Mouse (Mus musculus): ENCODE data around the gene Klf13.

The Klf13 gene

DNA sequence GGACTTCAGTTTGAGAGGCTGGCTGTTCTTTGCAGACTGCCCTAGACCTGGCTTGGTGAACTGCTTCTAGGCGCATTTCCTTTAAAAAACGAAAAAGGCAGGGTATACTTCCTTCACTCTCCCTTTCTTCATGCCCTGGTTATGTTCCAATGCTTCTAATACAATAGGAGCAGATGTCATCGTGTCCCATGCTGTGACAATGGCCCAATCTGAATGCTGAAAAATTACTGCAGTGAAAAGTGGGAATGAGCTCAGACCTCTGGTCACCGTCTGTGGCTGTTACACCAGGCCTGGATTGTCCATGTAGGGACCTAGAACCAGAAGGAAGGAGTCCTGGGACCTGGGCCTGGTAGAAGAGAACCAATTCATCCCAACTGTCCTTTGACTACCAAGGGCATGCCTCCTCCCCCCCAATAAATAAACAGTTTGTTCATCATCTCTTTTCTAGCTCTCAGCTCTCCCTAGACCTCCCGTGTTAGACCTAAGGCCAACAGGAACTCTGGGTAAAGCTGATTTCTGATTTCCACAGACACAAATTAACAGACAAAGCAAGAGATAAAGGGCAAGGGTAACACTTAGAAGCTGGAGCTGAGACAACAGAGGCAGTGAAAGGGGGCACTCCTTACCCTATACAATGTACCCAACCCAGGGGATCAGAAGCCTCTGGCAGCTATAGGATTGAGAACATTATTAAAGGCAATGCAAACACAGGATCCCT is 30.8 kb downstream of the Klf13 start:
- DNase-seq (ENCODE audit: low spot score) = no peak

DNA sequence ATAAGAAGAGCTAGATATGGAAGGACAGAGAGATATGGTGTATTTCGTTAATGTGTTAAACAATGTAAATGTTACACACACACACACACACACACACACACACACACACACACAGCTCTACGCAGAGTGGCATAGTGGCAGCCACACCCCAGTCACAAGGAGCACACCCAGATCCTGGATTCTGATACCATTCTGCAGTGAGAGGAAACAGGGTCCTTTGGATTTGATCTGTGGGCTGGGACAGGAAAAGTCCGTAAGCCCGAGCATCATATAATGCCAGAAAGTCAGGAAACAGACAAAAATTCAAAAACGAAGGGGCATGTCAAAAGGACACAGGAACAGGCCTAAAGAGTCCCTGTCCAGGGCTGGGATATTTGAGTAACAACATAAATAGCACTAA is 33.1 kb downstream of the Klf13 start:
- DNase-seq (ENCODE audit: low spot score) = no peak

DNA sequence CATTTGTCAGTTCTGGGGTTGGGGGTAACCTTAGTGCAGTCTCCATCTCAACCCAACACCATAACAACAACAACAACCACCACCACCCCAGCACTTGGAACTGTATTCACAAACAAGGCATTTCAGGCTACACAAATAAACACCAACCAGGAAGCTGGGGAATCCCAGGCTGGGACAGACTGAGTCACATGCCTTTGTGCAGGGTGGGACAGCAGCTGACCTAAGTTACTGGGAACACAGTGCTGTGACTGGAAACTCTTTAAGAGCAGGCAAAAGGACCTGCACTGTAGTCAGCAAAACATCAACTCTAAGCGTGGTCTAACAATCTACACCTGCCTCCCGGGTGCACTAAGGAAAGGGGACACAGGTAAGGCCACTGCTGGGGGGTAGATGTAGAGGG is 33.5 kb downstream of the Klf13 start:
- no peak for DNase-seq (ENCODE audit: low spot score)

DNA sequence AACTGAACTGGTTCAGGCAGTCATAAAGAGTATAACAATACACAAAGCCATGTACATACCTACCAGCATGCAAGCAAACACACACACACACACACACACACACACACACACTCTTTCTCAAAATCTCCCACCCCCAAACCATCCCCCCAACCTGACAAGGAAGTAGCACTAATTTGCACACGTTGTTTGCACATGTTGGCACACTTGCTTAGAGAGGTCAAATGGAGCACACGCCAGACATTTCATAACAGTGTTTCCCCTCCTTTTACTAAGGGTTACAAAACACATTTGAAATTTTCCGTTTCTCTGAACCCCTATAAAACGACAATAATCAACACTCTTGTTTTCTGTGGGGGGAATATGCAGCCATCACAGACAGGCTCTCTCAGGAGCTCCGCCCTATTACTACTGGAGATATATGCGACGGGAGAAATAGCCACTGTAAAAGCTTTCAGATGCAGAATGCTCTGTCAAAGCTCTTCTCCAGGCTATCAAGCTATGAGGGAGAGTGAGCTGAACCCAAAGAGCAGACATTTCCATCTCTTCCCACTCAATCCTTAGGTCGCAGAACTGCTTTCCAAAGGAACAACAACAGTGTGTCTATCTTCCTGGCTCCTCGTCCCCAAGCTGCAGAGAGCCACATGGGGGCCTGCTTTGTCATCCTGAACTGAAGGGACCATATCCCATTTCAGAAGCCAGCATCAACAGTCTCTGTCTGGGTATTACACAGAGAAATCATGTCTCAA is 34.9 kb downstream of the Klf13 start:
- DNase-seq (ENCODE audit: low spot score) = no peak

DNA sequence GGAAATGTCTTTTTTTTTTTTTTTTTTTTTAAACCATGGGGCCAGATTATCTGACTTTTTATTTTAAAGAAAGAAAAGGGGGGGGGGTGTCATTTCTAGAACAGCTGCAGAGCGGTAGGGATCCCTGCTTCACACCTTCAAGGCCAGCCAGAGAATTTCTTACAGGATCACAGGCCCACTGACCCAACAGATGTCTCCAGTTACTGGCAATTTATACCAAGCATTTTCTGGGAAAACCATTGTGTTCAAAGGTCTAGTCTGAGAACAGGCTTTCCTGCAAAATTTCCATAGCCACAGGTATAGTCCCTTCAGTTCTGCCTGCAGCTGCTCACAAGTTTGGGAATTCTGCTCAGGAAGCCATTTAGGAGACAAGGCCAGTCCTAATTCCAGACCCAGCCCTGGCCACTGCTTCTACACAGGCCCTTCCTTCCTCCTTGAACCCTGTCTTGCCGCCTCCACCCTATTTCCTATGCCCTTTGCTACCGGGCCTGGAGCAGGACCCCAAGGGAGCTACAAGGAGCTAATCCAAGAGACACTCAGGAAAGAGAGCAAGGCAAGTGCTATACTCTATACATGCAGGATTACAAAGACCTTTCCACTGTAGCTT is 36.0 kb downstream of the Klf13 start:
- DNase-seq (ENCODE audit: low spot score) = no peak

DNA sequence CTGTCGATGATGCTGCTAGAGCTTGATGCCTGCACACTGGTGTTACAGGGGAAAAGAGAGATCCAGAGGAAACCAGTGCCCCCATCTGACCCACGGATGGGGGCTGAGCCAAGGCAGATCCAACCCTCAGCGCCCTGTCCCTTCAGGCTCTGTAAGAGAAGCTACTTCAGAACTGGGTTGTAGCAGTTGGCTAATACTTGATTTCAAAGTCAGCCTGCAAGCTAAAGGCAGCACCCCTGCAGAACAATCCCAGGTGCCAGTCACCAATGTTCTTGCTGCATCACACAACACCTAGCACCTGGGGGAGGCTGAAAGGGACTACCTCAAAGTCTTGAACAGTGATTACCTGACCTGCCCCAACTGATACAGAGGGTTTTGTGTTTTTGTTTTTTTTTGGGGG is 36.8 kb downstream of the Klf13 start:
- DNase-seq (ENCODE audit: low spot score) = no peak

DNA sequence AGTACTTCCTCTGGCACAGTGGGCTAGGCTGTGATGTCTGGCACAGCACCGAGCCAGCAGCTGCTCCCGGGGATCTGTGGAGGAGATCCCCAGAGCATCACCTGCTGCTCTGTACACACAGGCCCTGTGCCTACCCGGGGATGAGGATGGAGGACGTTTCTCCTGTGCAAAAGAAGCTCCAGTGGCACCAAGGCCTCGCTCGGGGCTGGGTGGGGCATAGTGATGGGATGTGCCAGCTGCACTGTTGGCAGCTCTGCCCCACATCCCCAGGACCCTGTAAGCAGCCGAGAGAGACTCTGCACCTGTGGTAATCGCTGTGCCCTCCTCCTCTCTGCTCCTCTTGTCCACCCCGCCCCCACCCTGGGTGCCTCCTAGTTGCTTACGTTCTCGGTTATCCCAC is 37.4 kb downstream of the Klf13 start:
- no peak for DNase-seq (ENCODE audit: low spot score)

DNA sequence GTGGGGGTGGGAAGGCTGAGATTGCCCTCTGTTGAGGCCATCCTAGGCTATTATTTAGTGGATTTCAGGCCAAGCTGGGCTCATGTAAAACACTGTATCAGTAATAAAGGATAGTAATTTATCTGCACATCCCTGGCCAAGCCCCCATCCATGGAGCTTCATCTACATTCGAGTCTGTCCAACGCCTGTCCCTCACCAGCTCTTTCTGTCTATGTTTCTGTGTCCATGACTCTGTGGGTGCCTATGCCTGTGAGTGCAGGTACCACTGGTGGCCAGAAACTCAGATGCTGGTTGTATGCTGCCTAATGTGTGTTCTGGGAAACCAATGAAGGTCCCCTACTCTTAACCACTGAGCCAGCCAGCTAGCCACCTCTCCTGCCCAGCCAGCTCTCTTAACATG is 38.3 kb downstream of the Klf13 start:
- no peak for DNase-seq (ENCODE audit: low spot score)

DNA sequence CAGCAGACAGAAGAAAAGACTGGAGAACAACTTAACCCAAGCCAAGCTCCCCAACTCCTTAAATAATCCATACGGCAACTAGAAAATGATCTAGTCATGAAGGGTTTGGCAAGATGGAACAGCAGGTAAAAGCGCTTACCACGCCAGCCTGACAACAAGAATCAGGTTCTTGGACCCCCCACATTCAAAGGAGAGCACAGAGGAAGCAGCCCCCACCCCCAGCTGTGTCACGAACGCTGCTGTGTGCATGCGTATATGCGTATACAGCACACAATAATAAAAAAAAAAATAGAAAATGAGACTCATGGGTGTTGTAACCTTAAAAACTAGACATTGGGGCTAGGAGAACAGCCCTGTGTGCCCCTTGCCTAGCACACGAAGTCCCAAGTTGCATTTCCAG is 38.8 kb downstream of the Klf13 start:
- no peak for DNase-seq (ENCODE audit: low spot score)

DNA sequence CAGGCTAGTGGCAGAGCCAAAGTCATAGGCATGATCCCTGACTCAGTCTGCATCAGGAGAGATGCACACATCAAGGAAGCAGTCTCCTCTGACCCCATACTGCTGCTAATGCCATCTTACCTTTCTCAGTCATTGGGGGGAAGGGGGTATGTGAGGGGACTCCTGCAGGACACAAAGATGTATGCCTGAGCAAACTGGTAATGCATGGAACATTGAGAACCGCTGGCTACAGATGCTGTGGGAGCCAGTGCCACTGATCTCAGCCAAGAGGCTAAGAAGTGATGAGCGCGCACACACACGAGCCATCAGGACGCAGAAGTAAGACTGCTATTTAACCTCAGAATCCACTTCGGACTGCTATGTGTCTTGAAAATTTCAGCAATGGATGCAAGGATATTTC is 40.5 kb downstream of the Klf13 start:
- no peak for DNase-seq (ENCODE audit: low spot score)

DNA sequence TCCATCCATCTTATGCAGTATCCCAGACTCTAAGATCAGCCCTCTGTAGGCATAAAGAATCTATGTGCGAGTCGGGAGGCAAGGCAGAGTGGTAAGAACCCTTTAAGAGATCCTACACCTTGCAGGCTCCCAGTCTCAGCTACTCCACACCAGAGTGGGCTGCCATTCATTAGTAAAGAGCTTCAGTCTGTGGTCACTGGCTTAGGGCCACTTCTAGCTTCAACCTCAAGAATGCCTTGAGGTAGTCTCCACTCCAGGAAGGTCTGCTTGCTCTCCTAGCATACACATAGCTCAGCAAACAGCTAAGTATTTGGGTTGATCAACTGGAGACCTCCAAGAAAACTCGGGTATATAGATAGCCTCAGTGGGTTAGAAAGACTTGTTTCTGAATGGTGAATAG is 41.1 kb downstream of the Klf13 start:
- DNase-seq (ENCODE audit: low spot score) = no peak

DNA sequence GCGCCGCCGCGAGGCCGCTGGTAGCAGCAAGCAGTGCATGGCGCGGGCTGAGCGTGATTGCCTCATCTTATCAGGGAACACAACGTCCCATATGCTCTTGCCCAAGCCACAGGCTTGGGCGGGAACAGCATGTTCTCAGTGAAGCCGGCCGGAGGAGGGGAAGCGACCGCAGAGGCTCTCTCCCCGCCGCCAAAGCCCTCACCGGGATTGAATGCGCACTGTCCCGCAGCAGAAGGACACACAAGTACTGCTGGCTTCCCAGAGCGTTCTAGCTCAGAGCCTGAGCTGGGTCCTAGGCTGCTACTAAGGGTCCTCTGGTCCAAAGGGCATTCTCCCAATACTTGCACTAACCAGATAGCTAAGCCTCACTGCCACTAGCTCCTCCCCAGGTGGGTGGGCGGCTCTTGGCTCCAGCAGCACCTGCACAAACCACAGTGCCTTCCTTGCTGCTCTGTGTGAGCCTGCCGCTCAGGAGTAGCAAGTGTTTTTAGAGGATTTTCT is 41.7 kb downstream of the Klf13 start:
- peak; percentile 82 for DNase-seq (ENCODE audit: low spot score)

DNA sequence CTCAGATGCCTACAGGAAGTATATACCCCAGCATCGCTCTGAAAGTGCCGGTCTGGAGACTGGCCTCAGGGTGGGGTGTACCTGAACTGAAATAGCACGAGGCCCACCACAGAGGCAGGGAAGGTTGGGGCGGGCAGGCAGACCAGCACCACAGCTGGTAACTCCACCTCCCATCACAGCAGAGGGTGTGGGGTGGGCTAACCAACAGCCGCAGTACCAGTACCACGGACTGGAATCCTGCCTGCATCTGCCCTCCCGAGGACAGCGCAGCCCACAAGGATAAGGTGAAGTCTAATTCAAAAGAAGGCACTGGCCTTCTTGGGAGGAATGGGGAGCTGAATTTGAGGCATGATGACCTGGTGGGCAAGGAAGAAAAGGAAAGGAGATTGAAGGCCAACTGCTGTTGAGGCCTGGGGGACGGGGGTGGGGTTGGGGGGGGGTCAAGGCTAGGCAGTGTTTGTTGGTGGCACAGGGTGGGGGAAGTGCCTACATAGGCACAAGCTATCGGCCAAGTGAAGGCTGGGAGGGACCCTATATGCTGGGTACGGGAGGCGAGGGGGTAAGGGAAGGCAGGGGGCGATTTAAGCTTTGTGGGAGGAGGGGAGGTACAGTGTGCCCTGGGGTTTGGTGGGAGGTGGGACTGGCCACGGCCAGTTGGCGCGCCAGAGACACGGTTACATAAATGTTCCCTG is 42.3 kb downstream of the Klf13 start:
- DNase-seq (ENCODE audit: low spot score) = no peak

DNA sequence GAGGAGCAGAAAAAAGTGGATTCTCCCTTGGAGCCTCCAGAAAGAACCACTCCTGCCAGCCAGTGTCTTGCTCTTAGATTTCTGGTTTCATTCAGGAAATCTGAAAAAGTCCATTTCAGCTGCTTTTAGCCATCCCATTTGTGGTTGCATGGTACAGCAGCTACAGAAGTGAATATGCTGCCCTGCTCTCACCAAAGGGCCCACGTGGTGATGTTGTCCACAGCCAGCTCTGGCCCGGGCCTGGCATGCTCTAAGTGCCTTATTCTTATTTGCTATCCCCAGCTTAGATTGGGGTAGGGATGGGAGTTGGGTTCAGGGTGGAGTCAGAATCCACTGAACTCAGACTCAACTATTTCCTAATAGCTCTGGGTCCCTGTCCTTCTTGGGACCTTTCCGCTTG is 43.5 kb downstream of the Klf13 start:
- DNase-seq (ENCODE audit: low spot score) = no peak

DNA sequence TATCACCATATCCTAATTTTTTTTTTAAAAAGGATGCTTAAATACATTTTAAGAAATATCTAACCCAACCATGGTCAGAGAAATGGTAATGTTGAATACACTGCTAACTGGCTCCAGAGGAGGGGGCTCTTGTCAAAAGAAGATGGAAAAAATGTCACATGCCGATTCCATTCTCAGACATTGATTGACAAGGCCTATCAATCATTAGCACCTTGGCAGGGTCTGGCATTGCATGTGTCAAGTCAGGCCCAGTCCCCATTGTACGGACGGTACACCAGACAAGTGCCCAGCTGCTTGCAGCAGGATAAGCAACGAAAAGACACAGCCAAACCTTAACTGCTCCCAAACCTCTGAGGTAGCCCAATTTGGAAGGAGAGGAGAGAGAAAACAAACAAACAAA is 44.1 kb downstream of the Klf13 start:
- DNase-seq (ENCODE audit: low spot score) = no peak

DNA sequence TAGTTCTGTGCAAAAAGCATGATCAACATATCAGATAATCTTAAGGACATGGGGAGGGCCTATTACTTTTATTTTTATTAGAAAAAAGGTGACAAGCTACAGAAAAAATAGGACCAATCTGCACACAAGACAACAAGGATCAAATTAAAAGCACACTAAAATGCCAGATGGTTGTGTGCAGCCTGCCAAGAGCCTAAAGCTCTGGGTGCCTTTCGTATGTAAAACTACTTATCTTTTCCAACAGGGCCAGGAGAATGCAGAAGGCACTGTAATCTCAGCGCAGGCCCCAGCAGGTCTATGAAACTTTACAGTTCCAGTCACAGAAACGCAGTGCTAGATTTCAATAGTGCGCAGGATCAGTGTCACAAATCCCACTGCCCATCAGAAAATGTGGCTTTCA is 45.0 kb downstream of the Klf13 start:
- no peak for DNase-seq (ENCODE audit: low spot score)

DNA sequence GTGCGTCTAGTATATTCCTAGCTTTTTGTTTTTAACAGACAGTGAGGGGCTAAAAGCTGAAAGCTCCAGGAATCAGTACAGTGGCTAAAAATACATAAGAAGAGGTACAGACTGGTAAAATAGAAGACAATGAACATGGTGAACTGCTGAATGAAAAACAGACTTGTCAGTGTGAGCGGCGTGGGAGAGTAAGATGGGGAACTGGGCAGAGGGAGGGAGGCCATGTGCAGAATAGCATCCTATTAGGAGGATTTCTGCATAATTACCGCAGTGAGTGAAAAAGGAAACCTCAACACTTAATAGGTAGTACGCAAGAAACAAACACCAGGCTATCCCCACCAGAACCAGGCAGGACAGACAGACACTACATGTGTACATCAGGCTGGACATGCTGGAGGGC is 45.5 kb downstream of the Klf13 start:
- DNase-seq (ENCODE audit: low spot score) = no peak

DNA sequence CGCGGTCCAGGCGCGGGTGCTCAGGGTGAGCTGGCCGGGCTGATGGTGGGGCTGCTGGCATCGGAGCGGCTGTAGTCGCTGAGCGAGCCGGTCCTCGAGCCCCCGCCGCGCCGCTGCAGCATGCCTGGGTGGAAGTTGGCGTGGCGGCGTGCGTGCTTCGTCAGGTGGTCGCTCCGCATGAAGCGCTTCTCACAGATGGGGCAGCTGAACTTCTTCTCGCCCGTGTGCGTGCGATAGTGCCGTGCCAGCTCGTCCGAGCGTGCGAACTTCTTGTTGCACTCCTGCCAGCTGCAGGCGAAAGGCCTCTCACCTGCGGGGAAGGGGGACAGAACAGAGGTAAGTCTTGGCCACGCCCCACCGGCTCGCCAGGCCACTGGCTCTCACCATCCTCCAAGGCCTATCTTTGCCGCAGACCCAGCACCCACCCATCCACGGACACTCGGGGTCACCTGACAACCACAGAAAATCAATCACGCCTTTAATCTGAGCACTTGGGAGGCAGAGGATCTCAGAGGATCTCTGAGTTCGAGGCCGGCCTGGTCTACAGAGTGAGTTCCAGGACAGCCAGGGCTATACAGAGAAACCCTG is 47.1 kb downstream of the Klf13 start:
- no peak for DNase-seq (ENCODE audit: low spot score)

DNA sequence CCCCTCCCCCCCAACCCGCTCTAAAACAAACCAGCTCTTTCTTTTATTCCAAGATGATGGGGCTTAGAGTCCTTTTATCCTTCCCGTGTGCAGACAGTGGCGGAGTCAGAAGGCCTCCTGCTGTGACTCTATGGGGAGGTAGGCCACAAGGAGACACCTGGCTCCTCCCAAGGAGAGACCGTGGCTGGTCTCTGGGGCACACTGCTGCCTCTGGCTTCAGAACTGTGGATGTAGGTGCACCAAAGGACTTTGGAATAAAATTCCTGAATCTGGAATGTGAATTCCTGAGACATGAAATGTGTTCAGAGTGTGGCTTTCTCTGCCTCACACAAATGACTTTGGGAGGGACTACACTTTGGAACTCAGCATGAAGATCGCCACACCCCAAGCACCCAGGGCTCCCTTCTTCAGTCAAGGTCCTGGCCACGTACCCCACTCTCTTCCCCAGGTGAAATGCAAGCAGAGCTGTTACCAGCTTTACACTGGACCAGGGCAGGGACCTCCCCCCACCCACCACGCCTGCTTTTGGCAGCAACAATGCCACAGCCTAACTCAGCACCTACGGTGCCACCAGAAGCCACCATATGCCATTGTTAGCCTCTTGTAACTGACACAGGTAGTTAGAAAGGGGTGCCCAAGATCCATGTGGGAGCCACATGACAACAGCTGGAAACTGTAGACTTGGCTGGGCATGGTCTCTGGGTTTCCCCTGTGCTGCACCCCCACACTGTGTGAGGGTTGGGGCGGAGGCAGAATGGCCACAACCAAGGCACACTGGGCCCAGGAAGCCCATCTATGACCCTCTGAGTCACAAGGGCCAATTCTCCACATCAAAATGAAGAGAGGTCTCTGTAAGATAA is 49.4 kb downstream of the Klf13 start:
- no peak for DNase-seq (ENCODE audit: low spot score)

DNA sequence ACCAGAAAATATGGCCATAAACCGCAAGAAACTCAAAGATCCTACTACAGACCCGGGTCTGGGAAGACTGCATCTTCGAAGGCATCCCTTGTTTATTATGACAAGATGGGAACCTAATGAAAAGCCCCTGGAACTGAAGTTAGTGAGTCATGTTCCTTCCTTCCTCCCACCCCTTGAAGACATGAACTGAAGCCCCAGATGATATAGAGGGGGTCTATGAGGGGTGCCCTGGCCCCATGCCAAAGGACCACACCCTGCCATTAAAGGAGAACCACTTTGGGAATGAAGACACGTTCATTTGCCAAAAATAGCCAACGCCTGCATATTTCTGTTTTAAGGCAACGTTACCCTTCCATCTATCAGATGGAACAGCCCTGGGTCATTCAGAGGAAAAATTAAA is 50.0 kb downstream of the Klf13 start:
- DNase-seq (ENCODE audit: low spot score) = no peak

DNA sequence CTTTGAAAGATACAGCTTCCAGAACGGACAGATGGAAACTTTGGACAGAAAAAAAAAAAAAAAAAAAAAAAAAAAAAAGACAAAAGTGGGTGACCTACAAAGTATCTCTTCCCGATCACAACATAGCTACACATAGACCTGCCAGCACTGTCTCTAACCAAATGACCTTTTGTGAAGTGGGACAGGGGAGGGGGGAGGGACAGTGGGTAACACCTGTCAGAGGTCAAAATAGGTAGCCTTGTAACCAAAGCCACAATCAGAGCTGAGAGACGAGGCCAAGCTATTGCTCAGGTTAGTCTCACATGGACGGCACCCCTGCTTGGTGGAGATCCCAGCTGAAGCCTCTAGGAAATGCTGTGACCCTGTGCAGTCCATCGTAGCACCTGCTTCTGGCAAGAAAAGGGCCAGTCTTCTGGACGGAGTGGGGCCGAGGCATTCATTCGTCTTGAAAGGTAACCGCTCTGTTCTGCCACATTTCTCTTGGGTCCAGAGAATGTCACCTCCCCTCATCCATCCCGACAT is 51.1 kb downstream of the Klf13 start:
- DNase-seq (ENCODE audit: low spot score) = no peak

All from urinary bladder, postnatal 25 days (tissue).